Mouse (Mus musculus): ENCODE measurements around the gene Wbp1l. TPM values are rescaled to one million over a fixed set of nuclear protein-coding genes. Genes with fewer than 3 reads are reported as not detected.

Wbp1l gene
- total and polyA plus RNA-seq, 3 experiments = 31.9 to 52.9 (median 41.5) TPM

- H3K4me3 ChIP-seq (ENCODE audit: low read depth, low read length) = no peak overlapping the region
- no peak for ATAC-seq (ENCODE audit: extremely low read depth, insufficient number of reproducible peaks, low FRiP score, poor library complexity, severe bottlenecking)
- H3K4me1 ChIP-seq (ENCODE audit: insufficient read depth, low read depth, low read length) = peaks cover 5% of the 10 kb centered on the region; the same call in 1 of the 2 replicates
- DNase-seq (ENCODE audit: low spot score) = no peak
- H3K27me3 ChIP-seq (ENCODE audit: insufficient read depth, low read length) = no peaks in the 10 kb centered on the region
- no peaks in the 10 kb centered on the region for H3K9me3 ChIP-seq (replicated peaks)
- H3K36me3 ChIP-seq (replicated peaks) = peaks cover 38% of the 10 kb centered on the region
- TF ChIP-seq TAL1 (conservative IDR thresholded peaks at IDR 0.05; ENCODE audit: low read depth, low read length) = no peak
- no peak for TF ChIP-seq CTCF (IDR thresholded peaks at IDR 0.05; ENCODE audit: low read depth, low read length)
- TF ChIP-seq POLR2AphosphoS5 (IDR thresholded peaks at IDR 0.05; ENCODE audit: insufficient replicate concordance, low read depth, low read length) = no peak
- no peak for TF ChIP-seq GATA2 (IDR thresholded peaks at IDR 0.05; ENCODE audit: borderline replicate concordance, low read depth, low read length)
- no peak for TF ChIP-seq GATA1 (IDR thresholded peaks at IDR 0.05; ENCODE audit: borderline replicate concordance, low read length)
These were observed 6.0 kb upstream of the Wbp1l start for GRCm38 (mm10) chr19:46592751-46593439.

GRCm38 (mm10) chr19:46598187-46598586, 697 bp upstream of the Wbp1l start:
- TF ChIP-seq TAL1 (conservative IDR thresholded peaks at IDR 0.05; ENCODE audit: low read depth, low read length) (no peak), GATA1 (IDR thresholded peaks at IDR 0.05; ENCODE audit: borderline replicate concordance, low read length) (no peak), CTCF (IDR thresholded peaks at IDR 0.05; ENCODE audit: low read depth, low read length) (no peak), GATA2 (IDR thresholded peaks at IDR 0.05; ENCODE audit: borderline replicate concordance, low read depth, low read length) (no peak), POLR2AphosphoS5 (IDR thresholded peaks at IDR 0.05; ENCODE audit: insufficient replicate concordance, low read depth, low read length) (no peak)
- peaks cover 27% of the 10 kb centered on the region for H3K36me3 ChIP-seq (replicated peaks)
- no peaks in the 10 kb centered on the region for H3K27me3 ChIP-seq (ENCODE audit: insufficient read depth, low read length)
- no peak overlapping the region; the same call in 1 of the 2 replicates for H3K4me3 ChIP-seq (ENCODE audit: low read depth, low read length)
- DNase-seq (ENCODE audit: low spot score) (no peak), ATAC-seq (ENCODE audit: extremely low read depth, insufficient number of reproducible peaks, low FRiP score, poor library complexity, severe bottlenecking) (no peak)
- H3K4me1 ChIP-seq (ENCODE audit: insufficient read depth, low read depth, low read length) = peaks cover 35% of the 10 kb centered on the region
- H3K9me3 ChIP-seq (replicated peaks) = no peaks in the 10 kb centered on the region

DNA sequence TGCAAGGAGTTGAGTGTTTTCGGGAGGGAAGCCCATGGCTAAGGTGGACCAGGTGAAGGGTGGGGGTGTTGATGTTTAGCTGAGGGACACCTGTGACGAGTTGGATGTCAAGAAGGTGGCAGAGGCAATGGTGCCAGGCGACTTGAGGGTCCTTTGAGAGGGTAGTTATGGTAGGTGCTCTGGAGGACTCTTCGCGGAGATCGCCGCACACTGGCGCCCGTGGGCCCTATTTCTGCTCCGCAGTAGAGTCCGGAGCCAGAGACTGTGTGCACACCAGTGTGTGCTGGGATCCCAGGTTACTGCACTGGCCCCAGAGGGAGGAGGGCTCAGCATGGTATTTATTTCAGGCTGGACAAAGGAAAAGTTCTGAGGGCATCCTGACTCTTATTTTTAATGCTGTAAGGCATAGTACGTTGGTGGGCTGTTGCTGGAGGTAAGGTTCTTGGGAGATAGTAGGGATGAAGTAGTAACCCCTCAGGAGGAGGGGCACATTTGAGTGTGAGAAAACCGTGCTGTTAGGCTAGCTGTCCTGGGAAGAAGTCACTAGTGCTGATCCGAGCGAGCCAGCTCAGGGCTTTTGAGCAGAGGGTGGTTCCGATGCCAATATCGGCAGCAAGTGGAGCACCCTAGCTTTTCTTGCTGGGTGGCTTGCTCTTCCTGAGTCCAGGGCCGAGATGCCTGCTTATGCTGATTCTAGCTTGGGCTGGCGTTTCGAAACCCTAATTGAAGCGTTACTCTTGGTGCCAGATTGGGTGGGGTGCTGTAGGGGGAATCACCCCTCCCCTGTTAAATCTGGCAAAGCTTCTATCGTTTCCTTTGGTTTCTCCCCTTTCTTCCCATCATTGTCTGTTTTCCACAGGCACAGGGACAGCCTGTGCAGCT, 732 bp downstream of the Wbp1l start:
- peaks cover 39% of the 10 kb centered on the region for H3K36me3 ChIP-seq (replicated peaks)
- DNase-seq (ENCODE audit: low spot score) (peak; percentile 30), ATAC-seq (ENCODE audit: extremely low read depth, insufficient number of reproducible peaks, low FRiP score, poor library complexity, severe bottlenecking) (no peak)
- peak overlapping the region; percentile 99 for H3K4me3 ChIP-seq (ENCODE audit: low read depth, low read length)
- no peaks in the 10 kb centered on the region for H3K9me3 ChIP-seq (replicated peaks)
- no peaks in the 10 kb centered on the region for H3K27me3 ChIP-seq (ENCODE audit: insufficient read depth, low read length)
- peaks cover 37% of the 10 kb centered on the region for H3K4me1 ChIP-seq (ENCODE audit: insufficient read depth, low read depth, low read length)
- no peak for TF ChIP-seq GATA1 (IDR thresholded peaks at IDR 0.05; ENCODE audit: borderline replicate concordance, low read length)
- TF ChIP-seq CTCF (IDR thresholded peaks at IDR 0.05; ENCODE audit: low read depth, low read length) = no peak
- no peak for TF ChIP-seq TAL1 (conservative IDR thresholded peaks at IDR 0.05; ENCODE audit: low read depth, low read length)
- no peak for TF ChIP-seq GATA2 (IDR thresholded peaks at IDR 0.05; ENCODE audit: borderline replicate concordance, low read depth, low read length)
- no peak for TF ChIP-seq POLR2AphosphoS5 (IDR thresholded peaks at IDR 0.05; ENCODE audit: insufficient replicate concordance, low read depth, low read length)

DNA sequence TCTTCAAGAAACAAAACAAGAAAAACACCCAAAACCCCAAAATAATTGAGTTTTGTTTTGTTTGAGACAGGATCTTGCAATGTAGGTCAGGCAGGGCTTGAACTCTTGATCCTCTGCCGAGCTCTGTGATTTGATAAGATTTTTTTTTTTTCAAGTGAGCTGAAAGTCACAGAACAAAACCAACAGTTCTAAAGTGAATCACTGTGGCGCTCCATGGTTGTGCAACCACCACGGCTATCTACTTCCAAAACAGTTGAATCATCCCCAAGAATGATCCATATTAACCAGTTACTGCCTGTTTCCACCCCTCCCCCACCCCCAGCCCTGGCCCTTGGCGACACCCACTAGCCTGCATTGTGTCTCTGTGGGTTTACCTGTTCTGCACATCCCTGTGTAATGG, 1.5 kb downstream of the Wbp1l start:
- ATAC-seq (ENCODE audit: extremely low read depth, insufficient number of reproducible peaks, low FRiP score, poor library complexity, severe bottlenecking) (no peak), DNase-seq (ENCODE audit: low spot score) (no peak)
- Histone ChIP-seq H3K4me1 (ENCODE audit: insufficient read depth, low read depth, low read length) (peaks cover 37% of the 10 kb centered on the region), H3K9me3 (replicated peaks) (no peaks in the 10 kb centered on the region), H3K27me3 (ENCODE audit: insufficient read depth, low read length) (no peaks in the 10 kb centered on the region), H3K36me3 (replicated peaks) (peaks cover 43% of the 10 kb centered on the region), H3K4me3 (ENCODE audit: low read depth, low read length) (no peak overlapping the region)
- TF ChIP-seq GATA2 (IDR thresholded peaks at IDR 0.05; ENCODE audit: borderline replicate concordance, low read depth, low read length) = no peak
- no peak for TF ChIP-seq POLR2AphosphoS5 (IDR thresholded peaks at IDR 0.05; ENCODE audit: insufficient replicate concordance, low read depth, low read length)
- TF ChIP-seq GATA1 (IDR thresholded peaks at IDR 0.05; ENCODE audit: borderline replicate concordance, low read length) = no peak
- TF ChIP-seq CTCF (IDR thresholded peaks at IDR 0.05; ENCODE audit: low read depth, low read length) = no peak
- TF ChIP-seq TAL1 (conservative IDR thresholded peaks at IDR 0.05; ENCODE audit: low read depth, low read length) = no peak

- ATAC-seq (ENCODE audit: extremely low read depth, insufficient number of reproducible peaks, low FRiP score, poor library complexity, severe bottlenecking) (no peak), DNase-seq (ENCODE audit: low spot score) (no peak)
- TF ChIP-seq CTCF (IDR thresholded peaks at IDR 0.05; ENCODE audit: low read depth, low read length) (no peak), TAL1 (conservative IDR thresholded peaks at IDR 0.05; ENCODE audit: low read depth, low read length) (no peak), POLR2AphosphoS5 (IDR thresholded peaks at IDR 0.05; ENCODE audit: insufficient replicate concordance, low read depth, low read length) (no peak), GATA1 (IDR thresholded peaks at IDR 0.05; ENCODE audit: borderline replicate concordance, low read length) (no peak), GATA2 (IDR thresholded peaks at IDR 0.05; ENCODE audit: borderline replicate concordance, low read depth, low read length) (no peak)
- Histone ChIP-seq H3K9me3 (replicated peaks) (no peaks in the 10 kb centered on the region), H3K27me3 (ENCODE audit: insufficient read depth, low read length) (no peaks in the 10 kb centered on the region), H3K4me1 (ENCODE audit: insufficient read depth, low read depth, low read length) (peaks cover 37% of the 10 kb centered on the region), H3K4me3 (ENCODE audit: low read depth, low read length) (no peak overlapping the region), H3K36me3 (replicated peaks) (peaks cover 53% of the 10 kb centered on the region)
These were observed 2.6 kb downstream of the Wbp1l start for GRCm38 (mm10) chr19:46601491-46601890.

DNA sequence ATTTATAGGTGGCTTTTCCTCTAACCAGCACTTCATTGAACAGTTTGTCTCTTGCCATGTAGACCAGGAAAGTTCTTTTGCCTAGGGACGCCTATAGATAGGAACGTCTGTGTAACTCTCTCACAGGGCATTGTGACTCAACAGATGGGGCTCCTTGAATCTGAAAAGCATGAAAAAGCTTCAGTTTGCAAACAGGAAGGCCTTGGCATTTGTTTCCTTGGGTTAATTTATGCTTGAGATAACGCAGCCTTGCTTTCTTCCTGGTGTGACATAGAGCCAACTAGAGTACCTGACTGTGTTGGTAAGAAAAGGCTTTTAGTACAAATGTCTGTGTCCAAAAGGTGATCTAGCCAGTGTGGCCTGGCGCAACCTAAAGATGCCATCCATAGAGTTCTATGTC, 3.5 kb downstream of the Wbp1l start:
- no peak for DNase-seq (ENCODE audit: low spot score)
- Histone ChIP-seq H3K27me3 (ENCODE audit: insufficient read depth, low read length) (no peaks in the 10 kb centered on the region), H3K4me1 (ENCODE audit: insufficient read depth, low read depth, low read length) (peaks cover 38% of the 10 kb centered on the region), H3K4me3 (ENCODE audit: low read depth, low read length) (no peak overlapping the region), H3K36me3 (replicated peaks) (peaks cover 62% of the 10 kb centered on the region), H3K9me3 (replicated peaks) (no peaks in the 10 kb centered on the region)
- no peak for ATAC-seq (ENCODE audit: extremely low read depth, insufficient number of reproducible peaks, low FRiP score, poor library complexity, severe bottlenecking)
- no peak for TF ChIP-seq POLR2AphosphoS5 (IDR thresholded peaks at IDR 0.05; ENCODE audit: insufficient replicate concordance, low read depth, low read length)

All from G1E (cell line).